Mouse (Mus musculus) bone marrow, adult 2 months (tissue): ENCODE results near the gene Tgfbr3. TPM values are rescaled to one million over a fixed set of nuclear protein-coding genes. Genes with fewer than 3 reads are reported as not detected.

ENCODE experiments used
- H3K27ac ChIP-seq: fragments of 200-500 bp; 2 replicates; pipeline ENCODE4 v1.5.1; 2012; ENCODE audit warnings: low read depth, mild to moderate bottlenecking, control low read depth, inconsistent platforms, low read length; ENCODE audit not compliant: control insufficient read depth, poor library complexity, insufficient read depth
- H3K4me1 ChIP-seq: fragments of 200-500 bp; 2 replicates; pipeline ENCODE4 v1.6.1; 2011; ENCODE audit warnings: low read length; ENCODE audit not compliant: control insufficient read depth, insufficient read depth
- H3K4me3 ChIP-seq: fragments of 200-500 bp; replicated peaks from 2 replicates; pipeline ENCODE3; 2011; ENCODE audit warnings: mild to moderate bottlenecking, low read depth, low read length, control low read depth; ENCODE audit not compliant: control insufficient read depth
- CTCF ChIP-seq: fragments of 200-500 bp; IDR thresholded peaks from 2 replicates; pipeline ENCODE4 v1.5.1; 2011; ENCODE audit warnings: low read length, control low read depth; ENCODE audit not compliant: control insufficient read depth, insufficient read depth
- POLR2A ChIP-seq: fragments of 200-500 bp; IDR thresholded peaks from 2 replicates; pipeline ENCODE4 v1.6.1; 2011; ENCODE audit warnings: low read depth, mild to moderate bottlenecking, control low read depth, low read length, borderline replicate concordance; ENCODE audit not compliant: control insufficient read depth
- WGBS: fragments of 180-500 bp; shearing (Covaris S2); methylation state at CpG from one replicate; pipeline ENCODE4 v1.1.7; 2018; 5-methylcytosine and 5-hydroxymethylcytosine counted together
- polyA plus RNA-seq: library from polyadenylated mRNA; stranded (reverse); fragments of >200 nt; gene quantifications from 2 replicates; pipeline ENCODE4 v1.2.4, GENCODE M21; 2011; ENCODE audit warnings: low replicate concordance; ENCODE audit not compliant: missing spikeins, insufficient read depth, insufficient read length

Tgfbr3 gene
- polyA plus RNA-seq, 1 experiment = 7.4 TPM

DNA sequence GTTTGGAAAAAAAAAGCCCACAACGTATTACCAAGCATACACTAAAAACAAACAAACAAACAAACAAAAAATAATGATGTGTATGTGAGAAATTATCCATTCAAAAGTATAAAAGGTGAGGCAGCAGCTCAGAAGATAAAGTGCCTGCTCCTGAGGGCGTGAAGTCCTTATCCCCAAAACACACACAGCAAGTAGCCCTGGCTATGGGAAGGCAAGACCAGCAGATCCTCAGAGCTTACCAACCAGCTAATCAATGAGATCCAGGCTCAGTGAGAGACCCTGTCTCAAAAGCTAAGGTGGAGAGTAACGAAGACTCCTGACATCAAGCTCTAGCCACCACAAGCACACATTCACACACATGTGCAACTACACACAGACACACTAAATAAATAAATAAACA lies 70.8 kb downstream of the Tgfbr3 start:
- TF ChIP-seq POLR2A (no peak), CTCF (no peak)
- H3K4me1 ChIP-seq = peaks cover 8% of the 10 kb centered on the region
- no peak overlapping the region for H3K4me3 ChIP-seq
- 71% methylated on average over 3 of the region's 3 CpGs for WGBS
- no peak overlapping the region for H3K27ac ChIP-seq

DNA sequence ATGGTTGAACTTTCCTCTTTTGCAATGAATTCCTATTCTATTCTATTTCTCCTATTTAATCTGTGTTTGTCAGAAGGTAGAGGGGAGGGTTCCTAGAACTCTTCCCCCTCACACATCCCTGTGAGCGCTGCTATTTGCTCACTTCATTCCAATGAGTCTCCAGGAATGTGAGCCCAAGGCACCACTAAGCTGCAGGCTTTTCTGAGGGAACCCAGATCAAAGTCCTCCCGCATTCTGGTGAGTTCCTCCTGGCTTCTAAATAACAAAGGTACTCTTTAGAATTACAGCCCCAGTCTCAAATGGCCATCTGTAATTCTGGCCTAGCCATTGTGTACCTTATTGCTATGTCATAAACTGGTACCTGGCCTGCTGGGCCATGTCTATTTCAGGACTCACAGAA lies 72.3 kb downstream of the Tgfbr3 start:
- 82% methylated on average over 2 of the region's 2 CpGs for WGBS
- Histone ChIP-seq H3K4me1 (peaks cover 6% of the 10 kb centered on the region), H3K4me3 (no peak overlapping the region), H3K27ac (no peak overlapping the region)
- no peak for TF ChIP-seq POLR2A
- TF ChIP-seq CTCF = no peak

DNA sequence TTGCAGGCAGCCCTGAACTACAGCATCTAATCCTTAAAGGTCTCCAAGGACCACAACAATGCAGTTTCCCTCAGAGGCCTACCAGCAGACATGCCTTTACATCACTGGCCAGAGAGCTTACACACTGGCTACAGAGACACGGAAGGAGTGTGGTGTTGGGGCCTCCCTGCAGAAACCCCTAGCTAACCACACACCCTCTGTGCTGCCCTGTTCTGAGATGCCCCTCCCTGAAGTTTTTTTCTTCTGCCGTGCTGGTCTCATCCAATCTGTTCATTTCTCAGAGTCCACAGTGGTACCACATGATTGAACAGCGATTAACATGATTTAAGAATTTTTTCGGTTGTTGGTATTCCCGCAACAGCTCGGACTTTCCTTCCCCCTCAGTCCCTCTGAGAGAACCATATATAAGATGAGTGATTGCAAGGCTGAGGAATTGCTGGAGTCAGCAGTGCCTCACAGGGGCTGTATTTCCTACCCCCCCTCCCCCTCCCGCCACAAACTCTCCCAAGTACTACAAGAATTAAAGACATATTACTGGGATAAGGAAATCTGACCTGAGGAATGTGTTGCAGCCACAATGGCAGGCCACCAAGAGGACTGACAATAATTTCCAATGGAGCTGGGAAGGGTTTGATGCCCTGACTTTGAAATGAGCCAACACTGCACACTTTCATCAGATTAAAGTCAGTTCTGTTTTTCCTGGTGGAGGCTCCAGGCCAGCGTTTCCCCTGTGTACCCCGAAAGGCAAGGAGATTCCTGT lies 75.9 kb downstream of the Tgfbr3 start:
- TF ChIP-seq CTCF = no peak
- TF ChIP-seq POLR2A = no peak
- Histone ChIP-seq H3K27ac (no peak overlapping the region), H3K4me3 (no peak overlapping the region), H3K4me1 (no peaks in the 10 kb centered on the region; the same call in 1 of the 2 replicates)
- WGBS = 76% methylated on average over 9 of the region's 9 CpGs

DNA sequence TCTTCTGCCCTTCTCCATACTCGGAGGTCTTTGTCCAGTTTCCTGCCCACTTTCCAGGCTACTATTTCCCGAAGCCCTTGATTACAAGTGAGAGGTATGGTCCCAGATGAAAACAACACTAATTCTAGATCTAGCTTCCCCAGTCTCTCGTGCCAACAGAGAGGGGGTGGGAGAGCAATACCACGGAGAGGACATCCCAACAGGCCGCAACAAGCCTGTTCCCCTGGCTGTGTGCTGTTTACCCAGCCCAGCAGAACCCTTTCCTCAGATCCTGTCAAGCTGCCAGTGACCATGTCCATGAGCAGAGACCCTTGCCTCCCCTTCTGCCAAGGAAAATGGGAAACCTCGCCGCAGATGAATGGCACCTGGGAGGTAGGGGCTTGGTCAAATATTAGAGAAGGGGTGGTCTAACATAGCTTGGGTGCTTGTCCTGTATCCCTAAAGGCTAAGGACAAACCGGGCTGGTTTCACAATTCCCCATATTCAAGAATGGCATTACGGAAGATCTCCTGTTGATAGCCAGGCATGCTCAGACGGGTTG lies 77.5 kb downstream of the Tgfbr3 start:
- TF ChIP-seq CTCF = no peak
- no peak for TF ChIP-seq POLR2A
- WGBS = 88% methylated on average over 10 of the region's 10 CpGs
- no peak overlapping the region for H3K4me3 ChIP-seq
- H3K27ac ChIP-seq = no peak overlapping the region
- H3K4me1 ChIP-seq = no peaks in the 10 kb centered on the region; the same call in 1 of the 2 replicates

DNA sequence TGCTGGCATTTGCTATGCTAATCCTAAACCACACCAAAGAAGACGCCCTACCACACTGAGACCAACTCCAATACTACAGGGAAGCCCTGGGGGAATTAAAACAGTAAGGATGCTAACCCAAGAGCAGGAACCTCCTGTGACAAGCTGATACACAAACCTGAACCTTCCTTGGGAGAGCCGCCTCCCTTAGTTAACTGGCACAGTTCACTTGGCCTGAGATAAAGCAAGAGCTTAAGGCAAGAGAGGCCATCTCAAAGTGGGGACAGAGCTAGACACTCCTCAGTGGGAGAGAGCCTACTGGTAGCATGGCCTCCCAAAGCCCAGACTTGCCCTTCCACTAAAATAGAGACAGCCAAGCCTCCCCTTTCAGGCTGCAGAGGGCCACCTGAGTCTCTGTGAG lies 79.4 kb downstream of the Tgfbr3 start:
- WGBS = 62% methylated on average over 2 of the region's 2 CpGs
- no peaks in the 10 kb centered on the region; the same call in 1 of the 2 replicates for H3K4me1 ChIP-seq
- no peak overlapping the region for H3K27ac ChIP-seq
- TF ChIP-seq CTCF (no peak), POLR2A (no peak)
- no peak overlapping the region for H3K4me3 ChIP-seq

DNA sequence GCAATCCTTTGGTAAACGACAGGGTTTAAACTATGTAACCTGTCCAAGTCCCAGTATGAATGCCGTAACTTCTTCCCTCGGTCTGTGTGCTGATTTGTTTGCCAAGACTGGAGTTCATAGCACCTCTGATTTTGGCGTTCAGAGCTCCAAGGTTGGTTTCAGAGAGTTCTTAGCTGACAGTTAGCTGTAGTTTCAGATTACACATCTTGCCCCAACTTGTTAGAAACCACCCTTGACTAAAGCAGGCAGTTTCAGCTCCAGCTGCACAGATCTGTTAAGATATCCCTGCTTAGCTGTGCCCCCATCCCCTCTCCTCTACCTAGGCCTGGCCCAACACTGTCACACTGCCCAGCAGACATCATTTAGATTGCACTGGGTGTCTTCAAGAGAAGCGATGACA lies 81.5 kb downstream of the Tgfbr3 start:
- no peak overlapping the region for H3K4me3 ChIP-seq
- TF ChIP-seq POLR2A (no peak), CTCF (no peak)
- 72% methylated on average over 5 of the region's 5 CpGs for WGBS
- H3K27ac ChIP-seq = no peak overlapping the region
- H3K4me1 ChIP-seq = no peaks in the 10 kb centered on the region; the same call in 1 of the 2 replicates

DNA sequence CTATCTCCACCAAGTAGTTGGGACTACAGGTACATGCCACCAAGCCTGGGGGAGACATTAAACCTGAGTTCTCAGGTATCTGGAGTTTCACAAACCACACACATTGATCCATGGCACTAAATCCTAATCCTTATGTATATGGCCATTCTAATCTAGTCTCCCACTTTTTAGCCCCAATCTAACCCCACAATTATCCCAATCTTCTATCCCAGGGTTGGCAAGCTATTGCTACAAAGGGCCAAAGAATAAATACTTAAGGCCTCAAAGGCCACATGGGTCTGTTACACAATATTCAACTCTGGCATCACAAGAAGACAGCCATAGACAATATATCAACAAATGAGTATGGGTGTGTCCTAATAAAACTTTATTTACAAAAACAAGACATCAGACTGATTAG lies 85.1 kb downstream of the Tgfbr3 start:
- TF ChIP-seq POLR2A = no peak
- TF ChIP-seq CTCF = no peak
- Histone ChIP-seq H3K4me3 (no peak overlapping the region), H3K27ac (no peak overlapping the region), H3K4me1 (peaks cover 1% of the 10 kb centered on the region; the same call in 1 of the 2 replicates)

DNA sequence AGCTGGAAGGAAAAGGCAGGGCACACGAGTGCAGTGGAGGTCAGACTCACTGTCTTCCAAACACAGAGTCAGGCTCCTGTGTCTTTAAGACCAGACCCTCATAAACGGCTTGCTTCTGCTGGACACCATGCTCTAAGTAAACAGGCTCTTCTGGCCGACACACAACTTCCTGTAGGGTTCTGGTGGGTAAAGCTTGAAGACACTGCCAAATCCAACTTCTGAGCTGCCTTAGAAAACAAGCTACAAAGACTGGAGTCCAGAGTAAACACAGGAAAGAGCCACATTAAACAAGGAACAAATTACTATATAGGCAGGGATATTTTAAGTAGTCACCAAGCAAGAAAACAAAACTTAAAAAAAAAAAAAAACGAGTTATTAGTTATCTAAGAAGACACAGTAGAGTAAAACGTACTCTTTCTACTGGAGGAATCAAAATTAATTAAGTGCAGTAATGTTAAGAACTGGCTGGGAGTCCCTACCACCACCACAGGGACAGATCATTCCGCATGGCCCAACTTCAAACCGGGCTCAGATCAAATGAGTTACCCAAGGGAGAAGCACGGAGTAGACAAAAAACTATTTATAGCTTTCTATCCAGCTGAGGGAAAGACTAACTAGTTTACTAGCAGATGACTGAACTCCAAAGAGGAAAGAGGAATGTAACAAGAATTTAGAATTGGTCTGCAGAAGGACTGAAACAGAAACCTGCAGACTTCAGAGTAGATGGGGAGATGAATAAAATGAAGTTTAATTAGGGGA lies 86.4 kb downstream of the Tgfbr3 start:
- Histone ChIP-seq H3K4me1 (peaks cover 1% of the 10 kb centered on the region; the same call in 1 of the 2 replicates), H3K4me3 (no peak overlapping the region), H3K27ac (no peak overlapping the region)
- WGBS = 22% methylated on average over 8 of the region's 8 CpGs
- no peak for TF ChIP-seq POLR2A
- TF ChIP-seq CTCF = no peak
